Mouse (Mus musculus) MEL (cell line): Measurements from ENCODE around the gene Emilin1.
"Not testable (repeated sequence)": the region's sequence is repeated elsewhere in the genome, so short reads cannot be mapped to it uniquely, and the experiment has no call there.

Experiments used
- CHD2 ChIP-seq: IDR thresholded peaks from 2 replicates; pipeline ENCODE4 v1.6.1; 2011; ENCODE audit warnings: low read length, improper control_type of control experiment
- CTCF ChIP-seq, 3 experiments: IDR thresholded peaks in 2 of 3; conservative IDR thresholded peaks in 1 of 3; 2 replicates each; pipeline ENCODE4 v1.5.1; 2011 to 2012; ENCODE audit warnings: low read length in 3 of 3, low read depth in 2 of 3, mild to moderate bottlenecking in 2 of 3, improper control_type of control experiment in 1 of 3, inconsistent platforms in 1 of 3, mixed read lengths in 1 of 3, moderate library complexity in 1 of 3; ENCODE audit not compliant: control insufficient read depth in 1 of 3, insufficient read depth in 1 of 3, poor library complexity in 1 of 3, severe bottlenecking in 1 of 3
- GATA1 ChIP-seq: IDR thresholded peaks from 2 replicates; pipeline ENCODE4 v1.6.1; 2011; ENCODE audit warnings: low read depth, low read length, improper control_type of control experiment
- HCFC1 ChIP-seq: IDR thresholded peaks from 2 replicates; pipeline ENCODE4 v1.6.1; 2012; ENCODE audit warnings: low read depth, mild to moderate bottlenecking, inconsistent platforms, low read length, improper control_type of control experiment, moderate library complexity
- MXI1 ChIP-seq: IDR thresholded peaks from 2 replicates; pipeline ENCODE4 v1.6.1; 2011; ENCODE audit warnings: mild to moderate bottlenecking, low read depth, low read length, improper control_type of control experiment
- MYC ChIP-seq: IDR thresholded peaks from 2 replicates; pipeline ENCODE4 v1.6.1; 2011; ENCODE audit warnings: low read depth, mild to moderate bottlenecking, low read length, improper control_type of control experiment, moderate library complexity
- POLR2A ChIP-seq, 2 experiments: IDR thresholded peaks; 2 replicates each; pipeline ENCODE4 v1.6.1; 2011 to 2012; ENCODE audit warnings: low read length in 2 of 2, mild to moderate bottlenecking in 2 of 2, control low read depth in 1 of 2, improper control_type of control experiment in 1 of 2, low read depth in 1 of 2, moderate library complexity in 1 of 2; ENCODE audit not compliant: control insufficient read depth in 1 of 2, insufficient read depth in 1 of 2, poor library complexity in 1 of 2
- SIN3A ChIP-seq: IDR thresholded peaks from 2 replicates; pipeline ENCODE4 v1.6.1; 2012; ENCODE audit warnings: low read length, improper control_type of control experiment, inconsistent platforms
- SMC3 ChIP-seq: IDR thresholded peaks from 2 replicates; pipeline ENCODE4 v1.6.1; 2011; ENCODE audit warnings: low read depth, low read length, improper control_type of control experiment
- UBTF ChIP-seq: IDR thresholded peaks from 2 replicates; pipeline ENCODE4 v1.6.1; 2012; ENCODE audit warnings: low read depth, mild to moderate bottlenecking, inconsistent platforms, low read length, improper control_type of control experiment, moderate library complexity, borderline replicate concordance; ENCODE audit not compliant: insufficient read depth
- USF1 ChIP-seq: IDR thresholded peaks from 2 replicates; pipeline ENCODE4 v1.6.1; 2014; ENCODE audit warnings: low read depth, mild to moderate bottlenecking, inconsistent platforms, low read length, improper control_type of control experiment, moderate library complexity
- ZC3H11A ChIP-seq: IDR thresholded peaks from 2 replicates; pipeline ENCODE4 v1.6.1; 2012; ENCODE audit warnings: low read depth, mild to moderate bottlenecking, inconsistent platforms, low read length, improper control_type of control experiment

DNA sequence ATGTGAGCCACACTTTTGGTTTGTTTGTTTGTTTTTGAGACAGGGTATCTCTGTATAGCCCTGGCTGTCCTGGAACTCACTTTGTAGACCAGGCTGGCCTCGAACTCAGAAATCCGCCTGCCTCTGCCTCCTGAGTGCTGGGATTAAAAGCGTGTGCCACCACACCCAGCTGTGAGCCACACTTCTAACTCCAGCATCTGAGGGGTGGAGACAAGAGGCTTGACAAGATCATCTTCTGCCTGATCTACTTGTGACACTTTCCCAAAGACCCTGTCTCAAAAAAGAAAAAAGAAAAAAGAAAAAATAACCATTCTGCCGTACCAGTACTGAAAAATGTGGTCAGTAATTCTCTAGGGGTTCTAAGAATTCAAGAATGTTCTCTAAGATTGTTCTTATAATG lies 31.4 kb upstream of the Emilin1 start:
- not testable (repeated sequence) for TF ChIP-seq SIN3A; CHD2; SMC3; CTCF (IDR thresholded peaks at IDR 0.05 in 2 of 3, conservative IDR thresholded peaks at IDR 0.05 in 1 of 3; ENCODE audit: control insufficient read depth in 1 of 3, insufficient read depth in 1 of 3, low read depth in 2 of 3, low read length in 3 of 3, poor library complexity in 1 of 3, severe bottlenecking in 1 of 3); POLR2A (IDR thresholded peaks at IDR 0.05; ENCODE audit: control insufficient read depth in 1 of 2, insufficient read depth in 1 of 2, low read depth in 1 of 2, low read length in 2 of 2, poor library complexity in 1 of 2); MYC; USF1; GATA1; UBTF; MXI1; HCFC1; ZC3H11A
